Mouse (Mus musculus) spleen, embryonic (tissue): ENCODE results near the gene Dohh.

ENCODE experiments used
- CTCF ChIA-PET: fragments of 350-600 bp; sonication (Branson Sonifier 250); formaldehyde crosslinking; loops from one replicate; lab custom pipeline; 2022; lab: Charles Lee

Dohh gene

DNA sequence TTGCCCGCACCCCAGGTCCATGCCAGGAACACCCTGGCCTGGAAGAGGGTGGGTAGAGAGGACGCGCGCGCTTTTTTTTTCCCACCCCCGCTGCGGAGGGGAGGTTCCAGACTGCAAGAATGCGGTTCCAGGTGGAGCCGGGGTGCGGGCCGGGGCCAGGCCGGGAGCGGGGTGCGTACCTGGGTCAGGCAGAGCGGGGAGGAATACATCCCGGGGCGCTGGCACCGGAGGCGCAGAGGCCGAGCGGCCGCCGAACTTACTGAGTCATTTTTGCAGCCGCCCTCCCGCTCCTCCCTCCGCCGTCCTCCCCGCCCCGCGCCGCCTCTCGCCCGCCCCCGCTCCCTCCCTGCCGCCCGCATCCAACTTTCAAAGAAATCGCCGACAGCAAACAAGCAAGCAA is 42.7 kb downstream of the Dohh start:
- CTCF ChIA-PET: interaction anchor here (0.6 kb wide), 2 partner anchors 128 to 141 kb away, joined by 4 to 5 read pairs; no protein-coding TSS in a partner anchor

- CTCF ChIA-PET: interaction anchor here (0.6 to 0.7 kb wide), 3 partner anchors 128 to 694 kb away, joined by 4 to 5 read pairs (median 4); no protein-coding TSS in a partner anchor
Observed at GRCm38 (mm10) chr10:81427327-81427726, 43.1 kb downstream of the Dohh start.

- CTCF ChIA-PET: interaction anchor here (0.7 kb wide), 1 partner anchor 695 kb away, joined by 4 read pairs; no protein-coding TSS in a partner anchor
Observed at GRCm38 (mm10) chr10:81427804-81428506, 43.7 kb downstream of the Dohh start.

- CTCF ChIA-PET: no interaction called here
Observed at GRCm38 (mm10) chr10:81428507-81428870, 44.3 kb downstream of the Dohh start.

DNA sequence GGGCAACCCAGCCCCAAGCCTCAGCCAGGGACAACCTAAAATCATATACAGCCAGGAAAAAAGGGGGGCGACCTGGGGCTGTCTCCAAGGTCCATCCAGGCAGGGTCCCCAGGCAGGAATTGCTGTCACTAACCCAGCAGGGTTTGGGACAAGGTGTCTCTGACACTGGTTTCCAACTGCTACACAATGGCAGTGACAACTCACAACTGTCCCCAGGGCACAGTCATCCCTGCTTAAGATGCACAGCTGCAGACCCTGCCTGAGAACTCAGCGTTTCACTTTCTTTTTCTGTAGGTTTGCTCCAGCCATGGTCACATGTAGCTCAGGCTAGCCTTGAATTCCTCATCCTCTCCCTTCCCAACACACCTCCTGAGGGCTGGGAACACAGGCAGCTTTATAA is 44.9 kb downstream of the Dohh start:
- CTCF ChIA-PET: no interaction called here

DNA sequence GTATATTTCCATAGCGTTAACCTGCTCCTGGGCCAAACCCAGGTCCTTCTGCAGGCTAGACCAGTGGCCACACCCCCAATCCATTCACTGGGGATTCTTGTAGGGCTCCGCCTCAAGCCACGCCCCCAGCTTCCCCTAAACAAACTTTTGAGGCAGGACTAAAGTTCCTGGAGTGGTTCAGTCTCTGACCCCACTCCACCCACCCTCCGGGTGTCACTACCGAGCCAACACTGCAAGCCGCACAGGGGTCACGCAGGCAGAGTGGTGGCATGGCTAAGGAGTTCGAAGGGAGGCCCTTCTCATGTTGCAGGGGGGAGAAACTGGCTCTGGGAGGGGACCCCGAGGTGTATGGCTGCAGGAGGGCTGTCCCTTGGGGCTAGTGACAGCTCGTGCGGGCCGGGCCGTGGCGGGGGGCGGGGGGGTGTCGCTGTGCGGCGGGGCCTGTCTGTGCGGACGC is 45.4 kb downstream of the Dohh start:
- CTCF ChIA-PET: no interaction called here

GRCm38 (mm10) chr10:81430141-81430830 is 46.1 kb downstream of the Dohh start:
- CTCF ChIA-PET: no interaction called here

DNA sequence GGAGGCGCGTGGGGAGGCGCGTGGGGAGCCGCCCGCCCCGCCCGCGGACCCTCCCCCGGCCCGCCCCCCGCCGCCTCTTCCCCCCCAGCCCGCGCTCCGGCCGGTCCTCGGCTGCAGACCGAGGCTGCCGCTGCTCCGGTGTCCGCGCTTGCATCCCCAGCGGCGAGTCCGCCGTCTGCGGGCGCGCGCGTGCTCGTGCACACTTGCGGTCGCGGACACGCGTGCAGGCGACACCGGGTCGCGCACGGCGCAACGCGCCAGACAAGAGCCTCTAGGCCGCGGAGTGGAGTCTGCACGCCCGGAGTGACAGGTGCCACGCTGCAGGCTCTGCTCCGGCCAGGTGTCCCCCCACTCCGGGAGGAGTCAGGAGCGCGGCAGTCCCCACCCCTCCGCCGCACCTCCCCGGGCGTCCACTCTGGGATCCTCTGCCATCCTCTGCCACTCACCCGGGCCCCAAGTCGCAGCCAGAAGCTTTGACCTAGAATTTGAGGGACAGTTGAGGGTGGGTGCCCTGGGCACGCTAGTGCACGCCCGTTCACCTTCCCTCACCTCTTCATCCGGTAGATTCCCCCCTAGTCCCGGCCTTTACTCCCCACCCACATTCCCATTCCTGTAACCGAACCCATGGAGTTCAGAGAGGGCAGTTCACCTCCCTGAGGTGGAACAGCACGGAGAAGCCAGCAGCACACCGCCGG is 46.8 kb downstream of the Dohh start:
- CTCF ChIA-PET: no interaction called here

GRCm38 (mm10) chr10:81431526-81432168 is 47.4 kb downstream of the Dohh start:
- CTCF ChIA-PET: interaction anchor here (0.7 kb wide), 1 partner anchor 529 kb away, joined by 13 read pairs; no protein-coding TSS in a partner anchor

DNA sequence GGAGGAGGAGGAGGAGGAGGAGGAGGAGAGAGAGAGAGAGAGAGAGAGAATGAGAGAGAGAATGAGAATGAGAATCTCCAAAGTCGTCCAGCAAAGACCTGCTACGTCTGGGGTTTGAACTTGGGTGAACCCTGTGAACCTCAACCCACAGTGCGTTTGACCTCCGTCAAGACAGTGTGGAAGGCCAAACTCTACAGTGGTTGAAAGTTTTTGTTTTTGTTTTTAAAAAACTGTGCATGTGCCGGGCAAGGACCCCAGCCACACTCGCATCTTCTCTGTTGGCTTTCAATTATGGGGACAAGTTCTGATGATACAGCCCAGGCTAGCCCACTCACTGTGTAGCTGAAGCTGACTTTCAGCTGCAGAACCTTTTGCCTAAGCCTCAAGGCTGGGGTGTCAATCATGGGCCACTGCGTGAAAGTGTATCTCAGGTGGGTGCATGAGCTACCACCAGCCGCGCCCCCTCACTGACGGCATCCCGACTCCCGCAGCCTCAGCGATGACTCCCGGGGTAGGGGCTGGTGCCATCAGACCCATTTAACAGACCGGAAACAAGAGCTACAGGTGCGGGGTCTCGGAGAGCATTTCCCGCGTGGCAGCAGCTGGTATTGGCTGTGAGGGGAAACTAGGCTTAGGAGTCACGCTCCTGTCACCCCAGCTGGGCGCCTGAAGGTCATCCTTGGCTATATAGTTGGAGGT is 48.1 kb downstream of the Dohh start:
- CTCF ChIA-PET: interaction anchor here (0.7 to 1.2 kb wide), 3 partner anchors 10 to 530 kb away, joined by 4 to 13 read pairs (median 4); no protein-coding TSS in a partner anchor

GRCm38 (mm10) chr10:81432868-81433262 is 48.6 kb downstream of the Dohh start:
- CTCF ChIA-PET: interaction anchor here (1.0 to 1.2 kb wide), 2 partner anchors 9 to 50 kb away, joined by 4 read pairs; no protein-coding TSS in a partner anchor

- CTCF ChIA-PET: interaction anchor here (0.6 to 1.2 kb wide), 4 partner anchors 8 to 1561 kb away, joined by 4 to 5 read pairs (median 4); no protein-coding TSS in a partner anchor
Observed at GRCm38 (mm10) chr10:81433541-81434289, 49.5 kb downstream of the Dohh start.

GRCm38 (mm10) chr10:81434361-81435263 is 50.4 kb downstream of the Dohh start:
- CTCF ChIA-PET: interaction anchor here (0.6 kb wide), 1 partner anchor 136 kb away, joined by 4 read pairs; no protein-coding TSS in a partner anchor

DNA sequence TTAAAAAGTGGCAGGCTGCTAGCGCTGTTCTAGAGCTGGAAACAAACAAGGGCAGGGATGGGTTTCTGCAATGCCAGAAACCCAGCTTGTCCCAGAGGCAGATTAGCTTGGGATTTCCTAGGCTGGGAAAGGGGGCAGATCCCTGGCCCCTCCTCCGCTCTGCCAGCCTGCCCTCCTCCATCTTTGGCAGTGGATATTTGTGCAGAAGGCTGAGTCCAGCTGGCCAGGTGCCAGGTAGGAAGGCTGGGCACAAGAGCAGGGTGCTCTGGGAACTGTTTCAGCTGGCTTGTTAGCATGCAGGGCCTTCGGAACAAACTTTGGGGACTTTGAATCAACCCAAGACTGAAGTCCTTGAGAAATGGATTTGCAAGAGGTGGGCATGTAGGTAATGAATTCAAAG is 51.2 kb downstream of the Dohh start:
- CTCF ChIA-PET: no interaction called here
